Mouse (Mus musculus) thymus, adult 2 months (tissue): ENCODE data around the gene Ccl22.

Experiments used
- CTCF ChIP-seq: fragments of 200-500 bp; IDR thresholded peaks from 2 replicates; pipeline ENCODE4 v1.5.1; 2012; ENCODE audit warnings: mild to moderate bottlenecking, control low read depth, low read length, moderate library complexity, borderline replicate concordance; ENCODE audit not compliant: control insufficient read depth, poor library complexity, insufficient read depth; ENCODE audit errors: extremely low read depth
- POLR2A ChIP-seq: fragments of 200-500 bp; IDR thresholded peaks from 2 replicates; pipeline ENCODE4 v1.6.1; 2012; ENCODE audit warnings: mild to moderate bottlenecking, low read length, control low read depth, moderate library complexity; ENCODE audit not compliant: control insufficient read depth, poor library complexity, insufficient read depth; ENCODE audit errors: extremely low read depth

- TF ChIP-seq CTCF (no peak), POLR2A (no peak)
Observed at GRCm38 (mm10) chr8:94739829-94740228, 5.6 kb upstream of the Ccl22 start.
